Mouse (Mus musculus) adrenal gland, adult 10 weeks (tissue): ENCODE measurements around the gene Orai2. TPM values are rescaled to one million over a fixed set of nuclear protein-coding genes. Genes with fewer than 3 reads are reported as not detected.

Experiments
- polyA plus RNA-seq: library from polyadenylated mRNA; stranded (reverse); fragments of 350-450 nt; fragmentation: Illumina TruSeq; extraction: RNeasy Lipid Tissue Mini Kit (QIAGEN cat#74804); gene quantifications from one replicate; pipeline ENCODE4 v1.2.3, GENCODE M21; 2014; ENCODE audit warnings: low read depth, low replicate concordance

Orai2 gene
- 0.82 TPM for polyA plus RNA-seq

DNA sequence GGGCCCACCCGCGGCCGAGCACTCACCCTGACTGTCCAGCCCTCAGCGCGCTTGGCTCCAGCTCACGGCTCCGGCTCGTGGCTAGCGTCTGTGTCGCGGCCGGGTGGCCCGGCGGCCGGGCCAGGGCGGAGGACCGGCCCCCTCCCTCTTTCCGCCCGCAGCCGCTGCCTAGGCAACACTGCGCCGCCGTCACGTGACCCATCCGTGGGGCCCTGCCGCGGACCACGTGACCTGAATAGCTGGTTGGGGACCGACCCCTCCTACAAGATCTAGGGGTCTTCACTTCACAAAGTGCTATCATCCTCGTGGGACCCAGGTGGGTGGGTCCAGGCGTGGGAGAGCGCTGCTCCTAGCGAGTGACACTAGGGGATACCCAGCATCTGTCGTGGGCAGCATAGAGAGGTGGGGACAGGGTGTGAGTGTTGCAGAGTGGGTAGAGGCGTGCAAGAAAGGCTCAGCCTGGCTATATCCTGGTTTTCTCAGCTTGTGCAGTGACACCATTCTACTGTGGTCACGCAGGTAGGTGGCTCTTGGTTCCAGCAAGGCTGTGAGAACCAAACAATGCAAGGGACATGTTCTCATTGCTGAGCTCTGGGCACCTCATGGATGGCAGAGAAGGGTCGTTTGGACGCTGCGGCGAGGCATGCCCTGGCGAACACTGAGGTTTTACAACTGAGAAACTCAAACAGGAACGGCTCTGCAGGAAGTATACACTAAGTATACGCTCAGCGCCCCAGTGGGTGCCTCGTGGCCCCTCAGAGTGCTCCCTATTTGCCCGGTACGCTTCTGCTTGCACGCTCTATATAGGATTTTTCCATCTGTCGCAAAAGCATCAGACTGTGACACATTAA, at the start of gene Orai2:
Gene Orai2 (minus strand): TSS at position 202 of the 851 bp plus-strand sequence.

DNA sequence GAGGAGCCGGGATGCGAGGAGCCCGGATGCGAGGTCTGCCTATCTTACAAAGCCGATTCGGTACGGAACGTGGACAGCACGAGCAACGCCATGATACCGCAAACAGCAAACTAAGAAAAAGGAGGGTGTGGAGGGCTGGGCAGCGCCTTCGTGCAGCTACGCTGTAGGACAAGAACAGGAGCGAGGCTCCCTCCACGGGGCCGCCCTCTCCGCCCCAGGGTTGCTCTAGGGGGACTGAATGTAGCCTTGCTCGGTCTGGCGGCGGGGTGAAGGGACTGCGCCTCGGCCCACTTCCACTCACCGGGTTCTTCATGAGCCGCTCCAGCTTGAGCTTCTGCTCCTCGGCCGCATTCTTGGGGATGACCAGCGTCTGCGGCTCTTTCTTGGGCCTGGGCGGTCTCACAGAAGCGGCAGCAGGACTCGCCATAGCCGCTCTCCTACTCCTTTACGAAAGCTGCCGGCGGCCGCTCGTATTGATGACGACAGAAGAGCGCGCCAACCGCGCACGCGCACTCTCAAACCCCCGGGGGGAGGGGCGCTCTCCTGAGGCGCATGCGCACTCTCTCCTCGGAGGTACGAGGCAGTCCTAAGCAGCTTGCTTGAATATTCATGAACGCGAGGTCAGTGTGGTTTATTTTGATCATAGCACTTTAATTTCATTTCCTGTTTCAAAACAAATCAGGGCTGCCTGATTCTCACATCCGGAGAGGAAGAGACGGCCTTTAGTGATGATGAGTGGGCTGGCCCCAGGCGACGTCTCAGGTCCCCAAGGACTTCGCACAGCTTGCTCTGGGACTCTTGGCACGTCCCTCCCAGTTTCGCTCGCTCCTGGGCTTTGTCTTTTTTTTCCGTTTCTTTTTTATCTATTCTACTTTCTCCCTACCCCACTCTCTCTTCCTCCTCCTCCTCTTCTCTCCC, 28.2 kb upstream of the Orai2 start, which contains the start of gene Prkrip1:
Gene Prkrip1 (minus strand): TSS at position 490 of the 918 bp plus-strand sequence.

DNA sequence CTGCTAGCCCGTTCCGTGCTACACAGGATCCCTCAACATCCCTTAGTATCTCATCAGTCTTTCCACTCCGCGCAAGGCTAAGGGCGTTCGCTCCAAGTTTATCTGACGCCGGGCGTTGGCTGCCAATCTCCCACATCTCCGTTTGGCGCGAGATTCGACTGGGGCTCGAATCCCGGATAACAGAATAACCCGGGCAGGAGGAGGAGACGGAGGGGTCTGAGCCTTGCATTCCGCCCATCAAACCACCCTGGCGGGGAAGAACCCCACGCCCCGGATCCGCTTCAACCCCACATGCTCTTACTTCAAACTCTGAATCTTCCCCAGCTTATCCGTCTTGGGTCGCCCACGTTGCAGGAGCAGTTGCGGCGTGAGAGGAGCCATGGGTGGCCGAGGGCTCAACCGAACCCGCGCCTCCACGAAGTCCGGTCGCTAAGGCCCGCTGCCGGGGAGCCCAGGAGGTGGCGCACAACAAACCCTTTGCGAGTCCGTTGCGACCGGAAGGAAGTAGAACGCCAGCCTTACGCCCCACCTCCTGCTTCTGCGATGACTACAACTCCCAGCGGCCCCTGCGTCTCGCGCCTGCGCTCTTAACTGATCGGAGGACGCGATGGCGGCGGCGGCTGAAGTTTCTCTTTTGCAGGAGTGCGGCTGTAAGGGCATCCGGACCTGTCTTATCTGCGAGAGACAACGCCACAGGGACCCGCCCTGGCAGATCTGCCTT, 34.8 kb downstream of the Orai2 start, which contains the start of the genes Lrwd1 and Alkbh4:
Gene Lrwd1 (minus strand): TSS at position 504 of the 721 bp plus-strand sequence.
Gene Alkbh4 (plus strand): TSS at position 576 of the 721 bp plus-strand sequence.

DNA sequence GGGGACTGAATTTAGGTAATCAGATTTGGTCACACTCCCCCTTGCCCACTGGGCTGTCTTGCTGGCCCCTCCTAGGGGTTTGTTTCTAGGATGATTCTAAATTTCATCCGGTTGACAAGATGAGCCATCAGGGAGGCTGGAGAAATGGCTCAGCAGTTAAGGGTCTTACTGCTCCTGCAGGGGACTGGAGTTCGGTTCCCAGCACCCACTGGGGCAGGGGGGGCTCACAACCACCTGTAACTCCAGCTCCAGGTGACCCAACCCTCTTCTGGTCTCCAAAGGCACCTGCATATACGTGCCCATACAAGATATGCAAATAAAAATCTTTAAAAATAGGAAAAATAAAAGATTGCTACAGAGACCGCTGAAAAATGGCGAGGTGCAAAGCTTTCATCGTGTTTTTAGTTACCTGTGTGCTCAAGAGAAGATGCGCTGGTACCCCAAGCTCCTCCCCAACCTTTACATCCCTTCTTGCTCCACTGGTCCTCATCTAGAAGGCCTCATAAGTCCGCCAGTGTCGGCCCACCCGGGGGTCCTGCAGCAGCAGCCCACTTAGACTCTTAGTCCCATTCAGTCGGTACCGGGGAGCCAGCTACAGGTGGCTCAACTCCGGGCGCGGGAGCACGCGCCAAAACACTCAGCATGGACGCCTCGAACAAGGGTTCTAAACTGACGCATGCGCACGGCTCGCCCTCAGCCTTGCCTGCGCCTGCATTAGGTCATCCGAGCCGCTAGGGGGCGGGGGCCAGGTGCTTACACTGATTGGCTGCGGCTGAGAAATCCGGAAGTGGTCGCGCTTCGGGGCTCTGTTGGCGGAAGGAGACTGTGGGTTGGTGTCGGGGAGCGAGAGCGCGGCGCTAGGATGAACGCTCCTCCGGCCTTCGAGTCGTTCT, 54.4 kb downstream of the Orai2 start, which contains the start of gene Polr2j:
Gene Polr2j (plus strand): TSS at position 741 of the 893 bp plus-strand sequence.

Other genes with a start within 250 kb of the Orai2 start
- 368 TPM for gene Ywhag, start 236.1 kb downstream of the Orai2 start, polyA plus RNA-seq
- 1.4 TPM for gene Ssc4d, start 196.2 kb downstream of the Orai2 start, polyA plus RNA-seq
- not detected for gene Zp3, start 190.6 kb downstream of the Orai2 start, polyA plus RNA-seq
- 0.41 TPM for gene Dtx2, start 175.9 kb downstream of the Orai2 start, polyA plus RNA-seq
- gene Upk3b, start 132.2 kb downstream of the Orai2 start, polyA plus RNA-seq = 0.70 TPM
- not detected for gene Upk3bl, start 116.2 kb downstream of the Orai2 start, polyA plus RNA-seq
- gene Rasa4, start 86.8 kb downstream of the Orai2 start, polyA plus RNA-seq = 0.23 TPM
- gene Polr2j, start 54.1 kb downstream of the Orai2 start, polyA plus RNA-seq = 6.1 TPM
- 0.47 TPM for gene Lrwd1, start 34.6 kb downstream of the Orai2 start, polyA plus RNA-seq
- gene Alkbh4, start 34.6 kb downstream of the Orai2 start, polyA plus RNA-seq = 0.93 TPM
- gene Prkrip1, start 28.2 kb upstream of the Orai2 start, polyA plus RNA-seq = 32.7 TPM
- 0.64 TPM for gene Sh2b2, start 75.8 kb upstream of the Orai2 start, polyA plus RNA-seq